Mouse (Mus musculus) embryonic facial prominence, embryonic 15.5 days (tissue): ENCODE results near the gene Ubxn2a. TPM values are rescaled to one million over a fixed set of nuclear protein-coding genes. Genes with fewer than 3 reads are reported as not detected.
A peak's percentile ranks its signal among the peaks of the same experiment; 100 is the strongest.

Experiments used
- ATAC-seq: fragments of 200-750 bp; cut with Nextera tagmentation; 2 replicates; pipeline ENCODE4 v1.8.0; 2017; ENCODE audit warnings: low read depth, moderate TSS enrichment; ENCODE audit not compliant: insufficient number of reproducible peaks, low FRiP score, low TSS enrichment
- H3K27ac ChIP-seq: fragments of 300-500 bp; sonication (generic); replicated peaks from 2 replicates; pipeline ENCODE4 v1.5.1; 2015; ENCODE audit warnings: mild to moderate bottlenecking, inconsistent platforms
- H3K27me3 ChIP-seq: fragments of 300-500 bp; sonication (generic); 2 replicates; pipeline ENCODE4 v1.6.1; 2015; ENCODE audit warnings: inconsistent platforms
- H3K36me3 ChIP-seq: fragments of 300-500 bp; sonication (generic); 2 replicates; pipeline ENCODE4 v1.6.1; 2015; ENCODE audit warnings: mild to moderate bottlenecking, inconsistent platforms
- H3K4me1 ChIP-seq: fragments of 300-500 bp; sonication (generic); 2 replicates; pipeline ENCODE4 v1.6.1; 2015; ENCODE audit warnings: inconsistent platforms
- H3K4me2 ChIP-seq: fragments of 300-500 bp; sonication (generic); replicated peaks from 2 replicates; pipeline ENCODE4 v1.6.1; 2015; ENCODE audit warnings: mild to moderate bottlenecking, inconsistent platforms
- H3K4me3 ChIP-seq: fragments of 300-500 bp; sonication (generic); replicated peaks from 2 replicates; pipeline ENCODE4 v1.5.1; 2015; ENCODE audit warnings: mild to moderate bottlenecking, inconsistent platforms
- H3K9ac ChIP-seq: fragments of 300-500 bp; sonication (generic); 2 replicates; pipeline ENCODE4 v1.6.1; 2015; ENCODE audit warnings: inconsistent platforms
- H3K9me3 ChIP-seq: fragments of 300-500 bp; sonication (generic); replicated peaks from 2 replicates; pipeline ENCODE4 v1.6.1; 2016; ENCODE audit warnings: inconsistent platforms
- WGBS: fragments of 180-500 bp; shearing (Covaris S2); methylation state at CpG from one replicate; pipeline ENCODE4 v1.1.7; 2015; 5-methylcytosine and 5-hydroxymethylcytosine counted together
- polyA plus RNA-seq: library from polyadenylated mRNA; unstranded; fragments of >200 nt; fragmentation: Nextera tagmentation; extraction: Ambion mirVana; gene quantifications from 2 replicates; pipeline ENCODE4 v1.2.1, GENCODE M21; 2015

Gene Ubxn2a
- polyA plus RNA-seq, 1 experiment from 2014 or later: 28.0 TPM

- Histone ChIP-seq H3K9me3 (no peaks in the 10 kb centered on the region), H3K27me3 (no peaks in the 10 kb centered on the region), H3K36me3 (peaks cover 21% of the 10 kb centered on the region), H3K9ac (no peak overlapping the region), H3K4me2 (no peak overlapping the region), H3K4me3 (no peak overlapping the region), H3K4me1 (peaks cover 10% of the 10 kb centered on the region), H3K27ac (no peak overlapping the region)
- no peak for ATAC-seq
- 37% methylated on average over 11 of the region's 11 CpGs for whole genome bisulfite sequencing
Measured at GRCm38 (mm10) chr12:4859241-4859914, 48.1 kb downstream of the Ubxn2a start.

GRCm38 (mm10) chr12:4856834-4857233 is 50.7 kb downstream of the Ubxn2a start:
- H3K27ac ChIP-seq: no peak overlapping the region
- no peak for ATAC-seq
- no peaks in the 10 kb centered on the region for H3K9me3 ChIP-seq
- no peaks in the 10 kb centered on the region for H3K4me1 ChIP-seq
- H3K36me3 ChIP-seq: peaks cover 32% of the 10 kb centered on the region
- H3K9ac ChIP-seq: no peak overlapping the region
- H3K4me3 ChIP-seq: no peak overlapping the region
- 99% methylated on average over 2 of the region's 2 CpGs for WGBS
- no peak overlapping the region for H3K4me2 ChIP-seq
- no peaks in the 10 kb centered on the region for H3K27me3 ChIP-seq

GRCm38 (mm10) chr12:4856160-4856559 is 51.3 kb downstream of the Ubxn2a start:
- H3K4me1 ChIP-seq: no peaks in the 10 kb centered on the region
- H3K9ac ChIP-seq: no peak overlapping the region
- peaks cover 35% of the 10 kb centered on the region for H3K36me3 ChIP-seq
- no peak overlapping the region for H3K4me3 ChIP-seq
- H3K4me2 ChIP-seq: no peak overlapping the region
- no peak for ATAC-seq
- WGBS: 96% methylated on average over 5 of the region's 5 CpGs
- no peaks in the 10 kb centered on the region for H3K9me3 ChIP-seq
- no peak overlapping the region for H3K27ac ChIP-seq
- H3K27me3 ChIP-seq: no peaks in the 10 kb centered on the region

- Histone ChIP-seq H3K27me3 (no peaks in the 10 kb centered on the region; the same call in 1 of the 2 replicates), H3K9me3 (no peaks in the 10 kb centered on the region), H3K4me2 (peak overlapping the region; percentile 61), H3K9ac (peak overlapping the region; percentile 23), H3K27ac (peak overlapping the region; percentile 55), H3K4me3 (peak overlapping the region; percentile 62), H3K4me1 (peaks cover 27% of the 10 kb centered on the region), H3K36me3 (no peaks in the 10 kb centered on the region)
- under 1% methylated on average over 12 of the region's 12 CpGs for WGBS
- ATAC-seq: no peak
Measured at GRCm38 (mm10) chr12:4843741-4844140, 63.8 kb downstream of the Ubxn2a start.

- peak within 1 kb of the TSS; percentile 23 for H3K9ac ChIP-seq
- peaks cover 27% of the 10 kb centered on the region for H3K4me1 ChIP-seq
- H3K36me3 ChIP-seq: no peaks in the 10 kb centered on the region
- peak within 1 kb of the TSS; percentile 83 for H3K4me3 ChIP-seq
- H3K9me3 ChIP-seq: no peaks in the 10 kb centered on the region
- 1% methylated on average over 30 of the region's 30 CpGs for WGBS
- peak; percentile 88 for ATAC-seq
- no peaks in the 10 kb centered on the region; the same call in 1 of the 2 replicates for H3K27me3 ChIP-seq
- H3K27ac ChIP-seq: peak within 1 kb of the TSS; percentile 55
- peak within 1 kb of the TSS; percentile 97 for H3K4me2 ChIP-seq
Measured at GRCm38 (mm10) chr12:4842890-4843597, 64.5 kb downstream of the Ubxn2a start, which contains the start of gene Wdcp. Gene Wdcp, plus strand, starts transcription at chr12:4843303.

- ATAC-seq: no peak
- Histone ChIP-seq H3K9me3 (no peaks in the 10 kb centered on the region), H3K36me3 (no peaks in the 10 kb centered on the region), H3K27me3 (no peaks in the 10 kb centered on the region; the same call in 1 of the 2 replicates), H3K27ac (no peak overlapping the region), H3K9ac (no peak overlapping the region), H3K4me1 (peaks cover 27% of the 10 kb centered on the region), H3K4me2 (peak overlapping the region; percentile 61; the same call in 1 of the 2 replicates), H3K4me3 (no peak overlapping the region)
- 86% methylated on average over 8 of the region's 8 CpGs for WGBS
Measured at GRCm38 (mm10) chr12:4842456-4842855, 65.0 kb downstream of the Ubxn2a start.

GRCm38 (mm10) chr12:4841392-4841887 is 66.1 kb downstream of the Ubxn2a start, which contains the start of gene Fkbp1b:
Gene Fkbp1b, minus strand, starts transcription at chr12:4841591.
- H3K27ac ChIP-seq: 0 out of 2 replicates have a peak within 1 kb of the TSS, but pooled peaks have one; percentile 7
- peak; percentile 64 for ATAC-seq
- WGBS: under 1% methylated on average over 37 of the region's 37 CpGs

GRCm38 (mm10) chr12:4840741-4841140 is 66.8 kb downstream of the Ubxn2a start:
- WGBS: under 1% methylated on average over 11 of the region's 11 CpGs
- H3K4me1 ChIP-seq: peaks cover 27% of the 10 kb centered on the region
- H3K4me2 ChIP-seq: peak overlapping the region; percentile 97
- no peaks in the 10 kb centered on the region for H3K9me3 ChIP-seq
- H3K36me3 ChIP-seq: no peaks in the 10 kb centered on the region
- H3K9ac ChIP-seq: peak overlapping the region; percentile 63
- no peak overlapping the region for H3K27ac ChIP-seq
- H3K27me3 ChIP-seq: no peaks in the 10 kb centered on the region; the same call in 1 of the 2 replicates
- H3K4me3 ChIP-seq: peak overlapping the region; percentile 83
- no peak for ATAC-seq

More at GRCm38 (mm10) chr12:4841392-4841887, 66.1 kb downstream of the Ubxn2a start, which contains the start of gene Fkbp1b:
- Histone ChIP-seq H3K36me3 (no peaks in the 10 kb centered on the region), H3K27me3 (no peaks in the 10 kb centered on the region; the same call in 1 of the 2 replicates), H3K9ac (peak within 1 kb of the TSS; percentile 63), H3K4me3 (peak within 1 kb of the TSS; percentile 83), H3K4me1 (peaks cover 27% of the 10 kb centered on the region), H3K4me2 (peak within 1 kb of the TSS; percentile 97), H3K9me3 (no peaks in the 10 kb centered on the region)

- no peak for ATAC-seq
- Histone ChIP-seq H3K4me3 (no peak overlapping the region), H3K9me3 (no peaks in the 10 kb centered on the region), H3K4me1 (peaks cover 27% of the 10 kb centered on the region), H3K36me3 (no peaks in the 10 kb centered on the region), H3K9ac (no peak overlapping the region), H3K27me3 (no peaks in the 10 kb centered on the region; the same call in 1 of the 2 replicates), H3K27ac (no peak overlapping the region), H3K4me2 (peak overlapping the region; percentile 97)
- WGBS: 58% methylated on average over 6 of the region's 6 CpGs
Measured at GRCm38 (mm10) chr12:4840010-4840409, 67.5 kb downstream of the Ubxn2a start.

GRCm38 (mm10) chr12:4836959-4837358 is 70.5 kb downstream of the Ubxn2a start:
- 39% methylated on average over 4 of the region's 4 CpGs for WGBS
- no peak overlapping the region for H3K4me2 ChIP-seq
- H3K4me3 ChIP-seq: no peak overlapping the region
- peaks cover 15% of the 10 kb centered on the region for H3K36me3 ChIP-seq
- no peak overlapping the region for H3K9ac ChIP-seq
- no peak for ATAC-seq
- no peaks in the 10 kb centered on the region for H3K9me3 ChIP-seq
- H3K27me3 ChIP-seq: no peaks in the 10 kb centered on the region; the same call in 1 of the 2 replicates
- no peak overlapping the region for H3K27ac ChIP-seq
- H3K4me1 ChIP-seq: peaks cover 16% of the 10 kb centered on the region
